Comparison of ENCODE assay signal across 8 mouse cellular contexts in the genomic region with DNA sequence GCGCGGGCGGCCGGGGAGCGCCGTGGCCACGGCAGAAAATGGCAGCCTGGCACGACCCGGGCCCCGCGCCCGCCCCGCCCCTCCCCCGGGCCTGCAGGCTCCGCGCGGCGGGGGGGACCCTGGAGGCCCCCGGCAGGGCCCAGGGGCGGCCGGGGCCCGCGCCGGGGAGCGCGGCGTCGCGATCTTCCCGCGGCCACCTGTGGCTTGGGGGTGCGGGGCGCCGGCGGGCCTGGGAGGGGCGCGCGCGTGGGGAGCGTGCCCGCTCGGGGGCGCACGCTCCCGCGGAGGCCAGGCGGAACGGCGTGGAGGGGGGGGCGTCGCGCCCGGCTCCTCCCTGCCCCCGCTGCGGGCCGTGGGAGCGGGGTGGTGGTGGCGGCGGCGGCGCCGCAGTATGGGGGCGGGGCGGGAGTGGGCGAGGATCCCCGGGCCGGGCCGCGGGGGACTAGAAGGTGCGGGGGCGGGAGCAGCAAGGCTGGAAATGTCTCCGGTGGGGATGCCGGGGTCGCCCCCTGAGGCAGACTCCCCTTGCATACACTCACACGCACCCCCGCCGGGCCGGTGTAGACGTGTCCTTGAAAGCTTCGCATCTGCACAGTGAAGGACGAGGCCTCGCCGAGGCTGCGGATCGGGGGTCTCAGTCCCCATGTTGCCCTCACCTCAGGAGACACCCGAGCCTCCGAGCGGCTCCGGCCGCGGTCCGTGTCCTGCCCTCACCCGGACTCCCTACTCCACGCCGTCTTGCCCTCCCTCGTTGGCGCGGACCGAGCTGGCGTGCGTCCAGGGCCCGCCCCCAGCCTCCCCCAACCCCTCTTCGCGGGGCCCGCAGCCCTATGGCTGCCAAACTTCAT. TPM values are rescaled to one million over a fixed set of nuclear protein-coding genes. Genes with fewer than 3 reads are reported as not detected.
DNase-seq lines count a peak whose midpoint lies in the region; ATAC-seq lines count a peak whose summit lies in the region.

No protein-coding gene starts in this region.

- ATAC-seq in heart, embryonic 14.5 days (ENCODE audit: insufficient number of reproducible peaks, insufficient read depth, low FRiP score, low read depth): peak; percentile 51
- peak; percentile 42 for ATAC-seq in lung, embryonic 16.5 days (ENCODE audit: low read depth)

- peak overlapping the region; percentile 77 for H3K4me2 ChIP-seq in heart, embryonic 14.5 days (ENCODE audit: low read length)
- H3K4me2 ChIP-seq in lung, embryonic 16.5 days (ENCODE audit: low read depth, low read length): peak overlapping the region; percentile 85

- H3K9ac ChIP-seq in heart, embryonic 14.5 days (ENCODE audit: low read length): peak overlapping the region; percentile 96
- peak overlapping the region; percentile 88 for H3K9ac ChIP-seq in lung, embryonic 16.5 days (ENCODE audit: low read length)

- H3K9me3 ChIP-seq in embryonic facial prominence, embryonic 10.5 days: no peaks in the 10 kb centered on the region
- H3K9me3 ChIP-seq in heart, embryonic 14.5 days (ENCODE audit: control insufficient read depth, low read length): no peaks in the 10 kb centered on the region
- H3K9me3 ChIP-seq in lung, embryonic 16.5 days (ENCODE audit: control insufficient read depth, low read length): no peaks in the 10 kb centered on the region

- under 1% methylated on average over 95 of the region's 105 CpGs for WGBS in embryonic facial prominence, embryonic 10.5 days
- under 1% methylated on average over 47 of the region's 105 CpGs for WGBS in heart, embryonic 14.5 days
- WGBS in lung, embryonic 16.5 days: under 1% methylated on average over 56 of the region's 105 CpGs

- no peaks in the 10 kb centered on the region for H3K36me3 ChIP-seq in embryonic facial prominence, embryonic 10.5 days (replicated peaks)
- H3K36me3 ChIP-seq in heart, embryonic 14.5 days (ENCODE audit: control insufficient read depth, insufficient read depth, low read length): no peaks in the 10 kb centered on the region
- no peaks in the 10 kb centered on the region for H3K36me3 ChIP-seq in lung, embryonic 16.5 days (ENCODE audit: control insufficient read depth, insufficient read depth, low read length)

- H3K27ac ChIP-seq in embryonic facial prominence, embryonic 10.5 days (replicated peaks): peak overlapping the region; percentile 89
- H3K27ac ChIP-seq in heart, embryonic 14.5 days (replicated peaks in 1 of 2; ENCODE audit: control insufficient read depth in 1 of 2, insufficient read depth in 1 of 2, low read depth in 2 of 2, low read length in 2 of 2): peak overlapping the region; percentile 71 to 98
- peak overlapping the region; percentile 96 for H3K27ac ChIP-seq in lung, embryonic 16.5 days (ENCODE audit: low read length)

- DNase-seq in 416B (ENCODE audit: low read depth): peak; percentile 43
- peak; percentile 41 for DNase-seq in T-cell, adult 2 months (ENCODE audit: low spot score)
- peak; percentile 64 for DNase-seq in embryonic facial prominence, embryonic 10.5 days (ENCODE audit: low spot score)
- DNase-seq in kidney, postnatal 10 days: peak; percentile 90
- peak; percentile 75 for DNase-seq in ovary, postnatal 36 days (ENCODE audit: low spot score)
- DNase-seq in urinary bladder, adult 2 months (ENCODE audit: low spot score): peak; percentile 67

- peak overlapping the region; percentile 81 for H3K4me3 ChIP-seq in embryonic facial prominence, embryonic 10.5 days
- peak overlapping the region; percentile 58 to 89 for H3K4me3 ChIP-seq in heart, embryonic 14.5 days (ENCODE audit: control insufficient read depth in 1 of 2, insufficient read depth in 1 of 2, low read depth in 1 of 2, low read length in 2 of 2)
- peak overlapping the region; percentile 82 for H3K4me3 ChIP-seq in lung, embryonic 16.5 days (ENCODE audit: low read length)

- peaks cover 76% of the 10 kb centered on the region for H3K27me3 ChIP-seq in embryonic facial prominence, embryonic 10.5 days (replicated peaks; ENCODE audit: low read depth, poor library complexity, severe bottlenecking)
- no peaks in the 10 kb centered on the region for H3K27me3 ChIP-seq in heart, embryonic 14.5 days (ENCODE audit: control insufficient read depth, insufficient read depth, low read length)
- H3K27me3 ChIP-seq in lung, embryonic 16.5 days (ENCODE audit: control insufficient read depth, insufficient read depth, low read depth, low read length): no peaks in the 10 kb centered on the region

- H3K4me1 ChIP-seq in embryonic facial prominence, embryonic 10.5 days: peaks cover 64% of the 10 kb centered on the region
- H3K4me1 ChIP-seq in heart, embryonic 14.5 days (ENCODE audit: control insufficient read depth in 2 of 2, insufficient read depth in 2 of 2, low read length in 2 of 2): peaks cover 41 to 52% of the 10 kb centered on the region in 2 experiments
- peaks cover 46% of the 10 kb centered on the region for H3K4me1 ChIP-seq in lung, embryonic 16.5 days (replicated peaks; ENCODE audit: control insufficient read depth, insufficient read depth, low read length)

RNA-seq across cellular contexts. Expression of a gene that starts 2.0 kb away (rescaled TPM):
- polyA plus RNA-seq in embryonic facial prominence, embryonic 10.5 days (2016; fragmentation: Nextera tagmentation; extraction: Ambion mirVana): 160 and 179 TPM in 2 replicates
- 44.8 and 48.7 TPM in 2 replicates for polyA plus RNA-seq in heart, embryonic 14.5 days (2014; fragmentation: Nextera tagmentation; extraction: Ambion mirVana)
- 64.2 and 77.3 TPM in 2 replicates for polyA plus RNA-seq in lung, embryonic 16.5 days (2015; fragmentation: Nextera tagmentation; extraction: Ambion mirVana)
- 14.8 and 16.6 TPM in 2 replicates for polyA plus RNA-seq in urinary bladder, adult 2 months (2012; rRNA removed)

Comparison
In these comparisons a context has a peak if more than half of its experiments do, and no peak if none do; other contexts are left out.
1. Peak in every context shown above with its lines: DNase-seq, ATAC-seq, H3K4me3 ChIP-seq and H3K27ac ChIP-seq.